Mouse (Mus musculus) midbrain, postnatal 0 days (tissue): ENCODE data around the gene Fhod1. TPM values are rescaled to one million over a fixed set of nuclear protein-coding genes. Genes with fewer than 3 reads are reported as not detected.

Source experiments
- ATAC-seq: fragments of 200-750 bp; cut with Nextera tagmentation; 2 replicates; pipeline ENCODE4 v1.8.0; 2017; ENCODE audit warnings: moderate number of reproducible peaks, mild to moderate bottlenecking, moderate TSS enrichment, moderate library complexity; ENCODE audit not compliant: low FRiP score
- DNase-seq: peaks from one replicate; pipeline ENCODE4 v3.0.0-alpha.2; 2015; ENCODE audit warnings: low spot score
- H3K27ac ChIP-seq: fragments of 300-500 bp; sonication (generic); 2 replicates; pipeline ENCODE4 v1.5.1; 2014; ENCODE audit warnings: low read depth, mild to moderate bottlenecking, low read length, mixed read lengths
- H3K27me3 ChIP-seq: fragments of 300-500 bp; sonication (generic); 2 replicates; pipeline ENCODE4 v1.6.1; 2014; ENCODE audit warnings: low read length, control low read depth, mixed read lengths; ENCODE audit not compliant: insufficient read depth
- H3K36me3 ChIP-seq: fragments of 300-500 bp; sonication (generic); 2 replicates; pipeline ENCODE4 v1.6.1; 2014; ENCODE audit warnings: low read length, control low read depth, mixed read lengths; ENCODE audit not compliant: insufficient read depth
- H3K4me1 ChIP-seq: fragments of 300-500 bp; sonication (generic); 2 replicates; pipeline ENCODE4 v1.6.1; 2014; ENCODE audit warnings: mild to moderate bottlenecking, control low read depth, antibody characterized with exemption, low read length, mixed read lengths; ENCODE audit not compliant: insufficient read depth
- H3K4me2 ChIP-seq: fragments of 300-500 bp; sonication (generic); 2 replicates; pipeline ENCODE4 v1.6.1; 2014; ENCODE audit warnings: low read depth, mild to moderate bottlenecking, low read length, mixed read lengths; ENCODE audit not compliant: poor library complexity, severe bottlenecking
- H3K4me3 ChIP-seq: fragments of 300-500 bp; sonication (generic); 2 replicates; pipeline ENCODE4 v1.5.1; 2014; ENCODE audit warnings: low read depth, mild to moderate bottlenecking, low read length, moderate library complexity
- H3K9ac ChIP-seq: fragments of 300-500 bp; sonication (generic); replicated peaks from 2 replicates; pipeline ENCODE4 v1.6.1; 2014; ENCODE audit warnings: mild to moderate bottlenecking, low read length, moderate library complexity, mixed read lengths; ENCODE audit not compliant: poor library complexity, severe bottlenecking
- H3K9me3 ChIP-seq: fragments of 300-500 bp; sonication (generic); 2 replicates; pipeline ENCODE4 v1.6.1; 2016; ENCODE audit warnings: low read length, control low read depth
- CTCF ChIP-seq: IDR thresholded peaks from 2 replicates; pipeline ENCODE4 v1.5.1; 2016; ENCODE audit warnings: antibody characterized with exemption, mild to moderate bottlenecking
- WGBS: fragments of 180-500 bp; shearing (Covaris S2); extraction: QIAGEN DNeasy Blood & Tissue Kit; methylation state at CpG from one replicate; pipeline ENCODE4 v1.1.7; 2014; 5-methylcytosine and 5-hydroxymethylcytosine counted together
- polyA plus RNA-seq: library from polyadenylated mRNA; unstranded; fragments of >200 nt; fragmentation: Nextera tagmentation; extraction: Ambion mirVana; gene quantifications from 2 replicates; pipeline ENCODE4 v1.2.1, GENCODE M21; 2015
- total RNA-seq: library from RNA; depleted of rRNA; stranded (reverse); fragments of >200 nt; gene quantifications from 2 replicates; pipeline ENCODE4 v1.2.3, GENCODE M21; 2014

Gene Fhod1
- total and polyA plus RNA-seq, 2 experiments from 2014 or later = 0.48 to 3.8 TPM

DNA sequence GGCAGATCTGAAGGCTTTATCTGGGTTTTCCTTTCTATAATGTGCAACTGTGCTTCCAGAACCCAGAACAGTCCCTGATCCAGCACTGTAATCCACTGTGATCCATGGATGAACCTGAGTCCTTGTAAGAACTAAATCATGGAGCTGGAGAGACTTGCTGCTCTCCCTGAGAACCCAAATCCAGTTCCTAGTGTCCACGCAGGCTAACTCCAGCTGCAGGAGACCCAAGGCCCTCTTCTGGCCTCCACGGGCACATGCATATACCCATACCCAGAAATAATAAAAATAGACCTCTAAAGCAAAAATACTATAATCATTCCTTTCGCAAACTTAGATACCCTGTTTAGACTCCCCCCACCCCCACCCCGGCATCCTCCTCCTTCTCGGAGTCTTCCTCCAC is 59.5 kb downstream of the Fhod1 start:
- peak overlapping the region; percentile 75; the same call in 1 of the 2 replicates for H3K9ac ChIP-seq
- TF ChIP-seq CTCF = peak; percentile 28
- H3K4me2 ChIP-seq = peak overlapping the region; percentile 50
- DNase-seq (no peak), ATAC-seq (no peak)
- H3K27me3 ChIP-seq = no peaks in the 10 kb centered on the region
- H3K36me3 ChIP-seq = peaks cover 7% of the 10 kb centered on the region; the same call in 1 of the 2 replicates
- H3K4me1 ChIP-seq = peaks cover 13% of the 10 kb centered on the region
- WGBS = 77% methylated on average over 5 of the region's 5 CpGs
- H3K4me3 ChIP-seq = peak overlapping the region; percentile 50
- H3K9me3 ChIP-seq = no peaks in the 10 kb centered on the region
- peak overlapping the region; percentile 92 for H3K27ac ChIP-seq

DNA sequence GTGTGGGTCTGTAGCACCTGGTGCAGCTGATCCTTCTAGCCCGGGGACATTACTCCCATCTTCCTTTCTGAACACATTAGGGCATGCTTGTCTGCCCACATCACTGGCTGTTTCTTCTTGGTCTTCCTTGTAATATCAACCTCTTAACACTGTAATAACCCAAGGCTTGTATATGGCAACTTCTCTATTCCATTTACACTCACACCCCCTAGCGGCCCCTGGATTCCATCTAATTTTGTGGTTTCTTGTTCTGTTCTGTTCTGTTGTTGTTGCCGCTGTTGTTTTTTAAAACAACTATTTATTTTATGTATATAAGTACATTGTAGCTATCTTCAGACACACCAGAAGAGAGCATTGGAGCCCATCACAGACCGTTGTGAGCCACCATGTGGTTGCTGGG is 60.8 kb downstream of the Fhod1 start:
- Histone ChIP-seq H3K27ac (no peak overlapping the region), H3K9ac (no peak overlapping the region), H3K4me2 (peak overlapping the region; percentile 50; the same call in 1 of the 2 replicates), H3K36me3 (peaks cover 20% of the 10 kb centered on the region), H3K9me3 (no peaks in the 10 kb centered on the region), H3K4me3 (no peak overlapping the region), H3K4me1 (peaks cover 13% of the 10 kb centered on the region), H3K27me3 (no peaks in the 10 kb centered on the region)
- no peak for DNase-seq
- 87% methylated on average over 4 of the region's 4 CpGs for WGBS
- TF ChIP-seq CTCF = 0 out of 2 replicates have a peak, but pooled peaks have one; percentile 3
- no peak for ATAC-seq

DNA sequence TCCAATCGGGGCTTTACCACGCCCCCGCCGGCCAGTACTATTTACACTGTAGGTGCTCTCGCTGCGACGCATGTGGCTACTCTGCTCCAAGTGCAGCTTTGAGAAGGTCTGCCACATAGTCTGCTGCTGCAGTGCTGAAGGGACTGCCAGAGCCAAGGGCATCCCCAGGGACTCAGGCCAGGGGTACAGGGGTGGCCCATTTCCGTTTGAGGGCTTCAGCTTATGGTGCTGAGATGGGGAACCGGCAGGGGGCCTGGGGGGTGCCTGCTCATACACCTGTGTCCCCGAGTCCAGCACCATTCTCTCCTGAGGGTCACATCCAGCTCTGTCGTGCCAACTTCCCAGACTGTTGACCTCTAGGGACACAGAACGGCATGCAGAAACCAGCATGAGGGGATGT is 62.2 kb downstream of the Fhod1 start:
- H3K27me3 ChIP-seq = no peaks in the 10 kb centered on the region
- peaks cover 28% of the 10 kb centered on the region for H3K36me3 ChIP-seq
- TF ChIP-seq CTCF = no peak
- DNase-seq = no peak
- H3K9ac ChIP-seq = no peak overlapping the region
- ATAC-seq = no peak
- H3K9me3 ChIP-seq = no peaks in the 10 kb centered on the region
- H3K4me2 ChIP-seq = no peak overlapping the region
- WGBS = 51% methylated on average over 12 of the region's 12 CpGs
- H3K4me3 ChIP-seq = no peak overlapping the region
- no peak overlapping the region for H3K27ac ChIP-seq
- peaks cover 13% of the 10 kb centered on the region for H3K4me1 ChIP-seq

DNA sequence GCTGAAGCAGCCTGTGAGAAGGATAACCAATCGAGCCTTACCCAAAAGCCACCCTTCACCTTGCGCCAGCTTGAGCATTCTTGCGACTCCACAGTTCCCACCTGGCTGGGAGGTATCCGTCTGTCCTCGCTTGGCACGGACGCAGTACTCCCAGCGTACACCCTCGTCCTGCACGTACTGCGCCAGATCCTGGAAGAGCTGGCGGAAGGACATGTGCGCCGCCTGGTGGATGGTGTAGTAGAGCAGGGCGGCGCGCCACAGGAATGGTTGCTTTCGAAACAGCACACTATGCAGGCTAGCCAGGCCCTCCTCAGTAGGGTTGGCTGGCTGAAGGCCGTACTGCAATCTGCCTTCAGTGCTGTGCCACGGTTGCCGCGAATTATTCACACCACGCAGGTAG is 64.7 kb downstream of the Fhod1 start:
- H3K27me3 ChIP-seq = no peaks in the 10 kb centered on the region
- peaks cover 11% of the 10 kb centered on the region for H3K4me1 ChIP-seq
- H3K4me2 ChIP-seq = no peak overlapping the region
- ATAC-seq (no peak), DNase-seq (no peak)
- peaks cover 37% of the 10 kb centered on the region for H3K36me3 ChIP-seq
- no peak overlapping the region for H3K27ac ChIP-seq
- no peaks in the 10 kb centered on the region for H3K9me3 ChIP-seq
- TF ChIP-seq CTCF = peak; percentile 67
- WGBS = 32% methylated on average over 23 of the region's 23 CpGs
- H3K4me3 ChIP-seq = no peak overlapping the region
- no peak overlapping the region for H3K9ac ChIP-seq

DNA sequence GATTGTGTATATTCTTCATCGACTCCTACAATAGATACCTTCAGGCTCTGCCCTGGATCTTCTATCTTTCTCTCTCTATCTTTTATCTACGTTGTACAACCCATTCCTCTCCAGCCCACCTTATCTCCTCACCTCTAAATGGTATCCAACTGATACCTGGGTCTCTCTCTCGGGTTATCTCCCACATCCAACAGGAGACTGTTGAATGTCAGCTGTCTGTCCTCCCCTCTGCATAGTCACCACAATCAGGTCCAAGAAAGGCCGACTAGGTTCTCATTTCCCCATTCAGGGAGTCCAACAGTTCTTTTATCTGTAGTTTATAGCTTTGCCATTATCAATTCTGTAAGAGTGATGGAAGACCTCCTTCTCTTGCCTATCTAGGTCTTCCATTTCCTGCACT is 65.5 kb downstream of the Fhod1 start:
- H3K27me3 ChIP-seq = no peaks in the 10 kb centered on the region
- WGBS = 93% methylated on average over 4 of the region's 4 CpGs
- no peak overlapping the region for H3K4me2 ChIP-seq
- H3K27ac ChIP-seq = no peak overlapping the region
- peaks cover 11% of the 10 kb centered on the region for H3K4me1 ChIP-seq
- H3K36me3 ChIP-seq = peaks cover 37% of the 10 kb centered on the region
- no peak overlapping the region for H3K4me3 ChIP-seq
- ATAC-seq (no peak), DNase-seq (no peak)
- no peak overlapping the region for H3K9ac ChIP-seq
- no peaks in the 10 kb centered on the region for H3K9me3 ChIP-seq
- no peak for TF ChIP-seq CTCF

DNA sequence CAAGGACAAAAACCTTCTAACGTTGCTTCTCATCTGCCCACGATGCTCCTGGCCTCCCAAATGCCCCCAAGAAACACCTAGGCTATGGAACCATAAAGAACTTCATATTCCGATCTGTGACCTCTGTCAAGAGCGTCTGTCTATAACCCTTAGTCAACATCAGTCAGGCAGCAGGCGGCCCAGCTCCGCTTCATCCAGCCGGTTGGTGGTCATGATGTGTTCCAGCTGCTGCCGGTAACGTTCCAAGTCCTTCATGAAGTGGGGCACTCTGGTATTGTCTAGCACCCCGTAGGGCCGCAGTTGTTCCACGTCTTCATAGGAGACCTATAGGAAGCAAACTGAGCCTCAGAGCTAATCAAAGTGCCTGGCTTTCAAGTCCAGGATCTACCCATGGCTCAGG is 65.9 kb downstream of the Fhod1 start:
- peaks cover 11% of the 10 kb centered on the region for H3K4me1 ChIP-seq
- 87% methylated on average over 12 of the region's 12 CpGs for WGBS
- H3K4me3 ChIP-seq = no peak overlapping the region
- no peak overlapping the region for H3K9ac ChIP-seq
- H3K27ac ChIP-seq = no peak overlapping the region
- no peak overlapping the region for H3K4me2 ChIP-seq
- no peak for TF ChIP-seq CTCF
- no peaks in the 10 kb centered on the region for H3K9me3 ChIP-seq
- no peaks in the 10 kb centered on the region for H3K27me3 ChIP-seq
- DNase-seq = no peak
- ATAC-seq = no peak
- peaks cover 37% of the 10 kb centered on the region for H3K36me3 ChIP-seq
